Mouse (Mus musculus) ovary, postnatal 10 days (tissue): ENCODE results near the gene Tff1.

ENCODE experiments used
- DNase-seq: peaks from one replicate; pipeline ENCODE4 v3.0.0; 2022; ENCODE audit warnings: low spot score

Tff1 gene

DNA sequence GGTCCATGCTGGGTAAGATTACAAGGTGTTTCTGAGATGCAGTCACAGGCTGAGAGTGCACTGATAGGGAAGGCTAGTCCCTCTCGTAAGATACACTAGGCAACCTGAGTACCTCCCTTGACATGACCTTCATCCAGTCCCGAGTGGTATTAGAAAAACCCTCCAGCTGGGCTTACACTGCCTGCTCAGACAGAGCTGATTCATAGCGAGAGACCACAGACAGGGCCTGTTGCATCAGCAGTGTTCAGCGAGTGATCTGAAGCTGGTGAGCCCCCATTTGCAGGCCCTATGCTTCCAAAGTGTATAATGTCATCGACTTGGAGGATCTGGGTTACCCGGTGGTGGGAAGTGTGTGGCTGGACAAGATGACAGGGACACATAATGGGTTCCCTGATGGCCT, at the start of gene Tff1:
TSS of gene Tff1 (minus strand) at position 151 of the 400 bp plus-strand sequence.
- no peak for DNase-seq

DNA sequence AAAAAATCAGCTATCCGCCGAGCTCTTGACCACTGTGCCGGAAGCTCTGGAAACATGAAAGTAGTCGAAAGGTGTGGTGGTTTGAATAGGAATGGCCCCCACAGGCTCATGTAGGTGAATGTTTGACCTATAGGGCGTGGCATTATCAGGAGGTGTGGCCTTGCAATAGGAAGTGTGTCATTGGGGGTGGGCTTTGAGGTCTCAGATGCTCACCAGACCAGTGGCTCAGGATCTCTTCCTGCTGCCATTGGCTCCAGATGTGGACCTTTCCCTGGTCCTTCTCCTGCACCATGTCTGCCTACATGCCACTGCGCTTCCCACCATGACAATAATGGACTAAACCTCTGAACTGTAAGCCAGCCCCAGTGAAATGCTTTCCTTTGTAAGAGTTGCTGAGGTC, 46.8 kb upstream of the Tff1 start:
- DNase-seq: no peak

DNA sequence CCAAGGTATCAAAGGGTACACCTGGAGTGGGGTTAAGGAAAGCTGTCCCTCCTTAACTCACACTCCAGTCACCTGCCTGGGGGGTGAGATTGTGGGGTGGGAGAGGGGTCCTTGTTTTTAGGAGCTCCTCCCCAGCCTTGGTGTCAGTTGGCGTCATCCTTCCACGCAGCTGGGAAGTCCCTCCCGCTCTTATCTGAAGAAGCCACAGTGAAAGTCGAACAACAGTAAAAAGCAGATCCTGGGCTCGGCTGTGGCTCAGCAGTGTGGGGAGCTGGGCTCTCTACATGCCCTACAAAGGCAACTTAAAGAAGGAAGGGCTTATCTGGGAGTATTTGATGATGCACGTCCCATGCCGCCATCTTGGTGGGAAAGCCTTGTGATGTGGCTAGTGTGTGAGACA, 45.2 kb upstream of the Tff1 start:
- DNase-seq: no peak

DNA sequence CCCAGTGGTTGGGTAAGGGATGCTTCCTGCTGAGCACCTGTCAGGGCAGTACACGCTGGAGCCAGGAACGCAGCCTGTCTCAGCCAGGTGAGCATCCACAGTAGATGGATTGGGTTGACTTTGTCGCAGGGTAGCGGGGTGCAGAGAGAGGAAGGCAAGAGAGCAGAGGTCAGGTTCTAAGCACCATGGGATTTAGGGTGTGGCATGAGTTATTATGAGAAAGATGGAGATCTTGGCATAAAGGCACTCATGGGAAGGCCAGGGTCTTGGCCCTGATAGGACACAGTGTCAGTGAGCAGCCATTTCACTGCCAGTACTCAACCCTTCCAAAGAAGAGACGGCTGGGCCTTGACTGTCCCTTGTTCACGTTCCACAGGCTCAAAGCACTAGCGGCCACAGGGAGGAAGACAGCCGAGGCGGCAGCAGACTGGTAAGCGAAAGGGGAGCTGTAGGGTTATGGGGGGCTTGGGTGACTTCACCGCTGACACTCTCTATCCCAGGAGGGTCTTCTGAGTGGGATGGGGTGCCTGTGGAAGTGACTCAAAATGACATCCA, 44.4 kb upstream of the Tff1 start:
- no peak for DNase-seq

DNA sequence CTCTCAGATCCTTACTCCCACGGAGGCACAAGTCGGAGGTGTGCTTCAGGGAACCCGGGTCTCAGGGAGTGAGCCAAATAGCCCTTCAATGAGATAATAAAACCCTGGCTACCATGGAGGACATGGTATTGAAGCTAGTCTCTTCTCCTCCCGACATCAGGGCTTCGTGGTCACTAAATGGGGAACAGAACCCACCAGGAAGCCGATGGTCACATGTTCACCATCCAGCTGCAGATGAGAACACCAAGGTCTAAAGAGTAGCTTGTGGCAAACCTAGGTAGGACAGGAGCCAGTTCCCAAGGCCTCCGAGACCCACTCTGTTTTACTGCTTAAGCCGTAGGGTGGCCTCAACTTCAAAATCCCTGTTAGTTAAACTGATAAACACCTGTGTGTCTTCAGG, 43.6 kb upstream of the Tff1 start:
- no peak for DNase-seq

DNA sequence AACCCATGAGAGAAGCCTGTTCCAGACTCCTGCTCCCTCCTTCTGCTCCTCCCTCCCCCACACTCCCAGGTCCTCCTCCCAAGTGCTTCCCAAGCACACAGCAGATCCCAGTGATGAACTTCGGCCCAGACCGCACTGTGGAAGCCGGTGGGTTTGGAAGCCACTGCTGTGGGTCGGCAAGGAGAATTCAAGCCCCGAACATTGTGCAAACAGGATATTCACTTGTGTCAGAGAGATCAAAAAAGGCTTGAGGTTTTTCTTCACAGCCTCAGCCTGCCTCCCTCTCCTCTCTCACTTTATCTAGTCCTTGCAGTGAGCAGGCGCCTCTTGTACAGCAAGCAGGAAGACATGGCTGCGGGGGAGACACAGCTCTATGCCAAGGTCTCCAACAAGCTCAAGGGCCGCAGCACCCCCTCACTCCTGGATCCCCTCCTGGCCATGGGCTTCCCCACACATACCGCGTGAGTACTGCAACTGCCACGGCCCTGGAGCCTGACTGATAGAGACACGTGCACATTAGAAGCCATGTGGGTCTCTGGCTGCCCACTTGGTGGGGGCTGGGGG, 42.8 kb upstream of the Tff1 start, which contains the start of gene Ubash3a:
TSS of gene Ubash3a (plus strand) at position 103 of the 564 bp plus-strand sequence.
- no peak for DNase-seq

DNA sequence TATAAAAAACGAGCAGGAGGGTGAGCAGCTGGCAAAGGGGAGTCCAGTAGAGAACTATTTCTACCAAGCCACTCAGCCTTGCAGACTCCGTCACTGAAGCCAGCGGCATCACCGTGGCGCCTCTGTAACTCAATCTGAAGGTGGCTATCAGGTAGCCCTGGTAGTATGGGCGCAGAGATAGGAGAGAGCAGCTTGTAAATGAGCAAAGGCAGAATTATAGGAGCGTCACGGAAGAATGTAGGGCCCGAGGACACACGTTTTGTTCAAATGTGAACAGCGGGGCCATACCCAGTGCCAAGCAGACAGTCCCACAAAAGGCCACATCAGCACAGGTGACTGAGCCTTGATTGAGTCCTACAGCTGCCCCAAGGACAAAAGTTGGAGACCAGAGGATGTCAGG, 33.8 kb upstream of the Tff1 start, which contains the start of gene Tmprss3:
TSS of gene Tmprss3 (minus strand) at position 101 of the 400 bp plus-strand sequence.
- no peak for DNase-seq

DNA sequence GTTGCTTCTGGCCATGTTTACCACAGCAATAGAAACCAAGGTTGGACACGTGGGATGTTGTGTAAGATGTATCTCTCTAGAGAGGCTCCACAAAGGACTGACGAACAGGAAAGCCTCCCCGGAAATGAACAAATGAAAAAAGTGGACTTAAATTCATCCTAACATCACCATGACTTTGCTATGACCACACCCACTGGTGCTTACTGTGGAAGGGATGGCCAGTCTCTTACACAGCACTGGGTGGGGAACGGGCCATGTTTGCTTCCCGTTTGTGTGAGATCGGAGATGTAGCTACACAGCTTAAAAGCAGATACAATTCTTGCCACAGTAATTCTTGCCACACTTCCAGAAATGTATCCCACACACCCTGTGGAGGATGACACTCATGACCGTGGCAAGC, 31.2 kb upstream of the Tff1 start:
- DNase-seq: no peak

DNA sequence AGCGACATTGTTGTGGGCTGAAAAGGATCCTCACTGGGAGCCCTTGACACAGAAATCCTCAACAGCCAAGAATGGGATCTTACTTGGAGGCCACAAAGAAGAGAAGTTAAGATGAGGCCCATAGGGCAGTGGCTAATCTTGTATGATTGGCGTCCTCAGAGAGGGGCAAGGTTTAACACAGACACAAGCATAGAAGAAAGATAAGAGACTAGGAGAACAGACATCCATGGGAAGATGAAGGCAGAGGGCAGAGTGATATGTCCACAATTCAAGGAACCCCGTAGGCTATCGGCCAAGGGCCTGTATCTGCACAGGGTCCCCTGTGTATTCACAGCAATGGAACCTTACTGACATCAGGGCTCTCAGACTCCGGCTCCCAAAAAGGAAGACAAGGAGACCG, 30.1 kb upstream of the Tff1 start:
- DNase-seq: no peak

DNA sequence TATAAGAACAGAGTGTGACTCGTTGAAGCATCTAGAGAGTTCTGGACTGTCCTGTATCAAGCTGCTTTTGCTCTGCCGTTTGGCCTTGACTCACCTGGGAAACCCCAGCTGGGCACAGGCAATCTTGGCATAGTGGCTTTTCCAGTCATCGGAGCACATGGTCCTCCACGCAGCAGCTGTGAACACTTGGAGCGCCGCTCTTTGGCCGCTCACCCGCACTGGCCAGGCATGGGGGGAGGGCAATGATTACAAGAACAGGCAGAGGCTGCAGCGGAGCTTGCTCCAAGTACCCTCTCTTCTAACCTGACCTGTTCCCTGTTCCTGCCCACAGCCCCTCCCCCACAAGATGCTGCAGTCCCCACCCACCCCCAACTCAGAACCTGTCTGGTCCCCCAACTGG, 28.3 kb upstream of the Tff1 start:
- DNase-seq: no peak

DNA sequence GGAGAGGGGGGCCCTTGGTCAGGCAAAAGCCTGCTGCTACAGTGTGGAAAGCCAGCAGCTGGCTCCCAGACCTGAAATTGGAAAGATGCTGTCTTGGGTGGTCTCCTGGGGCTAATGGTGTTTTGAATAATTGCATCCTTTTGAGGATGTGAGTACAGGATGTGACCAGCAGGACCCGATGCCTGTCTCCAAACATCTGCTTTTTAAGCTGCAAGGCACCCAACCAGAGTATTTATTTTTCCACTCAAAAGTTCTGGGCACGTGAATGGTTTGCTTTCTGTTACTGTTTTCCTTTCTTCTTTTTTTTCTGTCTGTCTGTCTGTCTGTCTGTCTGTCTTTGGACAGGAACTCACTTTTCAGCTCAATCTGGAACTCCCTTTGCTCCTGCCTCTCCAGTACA, 27.6 kb upstream of the Tff1 start:
- DNase-seq: no peak

DNA sequence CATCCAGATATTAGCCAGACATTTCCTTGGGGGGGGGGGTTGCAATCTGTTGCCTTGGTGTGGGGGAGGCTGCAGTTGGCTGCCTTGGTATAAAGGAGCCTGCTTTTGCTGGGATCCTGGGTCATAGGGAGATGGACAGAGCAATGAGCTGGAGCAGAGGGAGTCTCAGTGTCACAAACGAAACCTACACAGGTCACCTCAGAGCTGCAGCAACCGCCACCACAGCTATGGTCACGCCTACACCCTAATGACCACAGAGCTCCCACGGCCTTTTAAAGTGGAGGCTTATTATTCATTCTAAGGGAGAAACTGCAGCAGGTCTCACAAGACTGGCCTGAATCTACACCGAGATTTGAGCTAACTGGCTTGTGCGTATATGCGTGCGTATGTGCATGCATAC, 26.7 kb upstream of the Tff1 start:
- DNase-seq: no peak

DNA sequence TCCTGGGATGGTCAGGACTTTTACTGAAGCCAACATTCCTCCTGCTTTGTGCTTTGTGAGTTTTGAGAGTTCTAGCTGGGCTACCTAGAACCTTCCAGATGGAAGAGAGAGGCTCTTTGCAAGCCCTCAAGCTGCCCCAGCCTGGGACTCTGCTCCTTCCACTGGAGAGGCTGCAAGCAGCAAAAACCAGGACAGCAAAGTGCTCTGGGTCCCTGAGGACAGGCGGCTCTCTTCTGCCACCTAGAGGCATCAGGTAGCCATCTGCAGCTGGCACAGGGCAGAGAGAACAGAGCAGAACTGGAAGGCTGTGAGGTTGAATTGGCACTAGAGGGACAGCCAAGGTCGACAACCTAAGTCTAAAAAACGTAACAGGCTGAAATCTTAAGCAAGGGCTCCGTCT, 22.3 kb upstream of the Tff1 start:
- peak; percentile 29 for DNase-seq

DNA sequence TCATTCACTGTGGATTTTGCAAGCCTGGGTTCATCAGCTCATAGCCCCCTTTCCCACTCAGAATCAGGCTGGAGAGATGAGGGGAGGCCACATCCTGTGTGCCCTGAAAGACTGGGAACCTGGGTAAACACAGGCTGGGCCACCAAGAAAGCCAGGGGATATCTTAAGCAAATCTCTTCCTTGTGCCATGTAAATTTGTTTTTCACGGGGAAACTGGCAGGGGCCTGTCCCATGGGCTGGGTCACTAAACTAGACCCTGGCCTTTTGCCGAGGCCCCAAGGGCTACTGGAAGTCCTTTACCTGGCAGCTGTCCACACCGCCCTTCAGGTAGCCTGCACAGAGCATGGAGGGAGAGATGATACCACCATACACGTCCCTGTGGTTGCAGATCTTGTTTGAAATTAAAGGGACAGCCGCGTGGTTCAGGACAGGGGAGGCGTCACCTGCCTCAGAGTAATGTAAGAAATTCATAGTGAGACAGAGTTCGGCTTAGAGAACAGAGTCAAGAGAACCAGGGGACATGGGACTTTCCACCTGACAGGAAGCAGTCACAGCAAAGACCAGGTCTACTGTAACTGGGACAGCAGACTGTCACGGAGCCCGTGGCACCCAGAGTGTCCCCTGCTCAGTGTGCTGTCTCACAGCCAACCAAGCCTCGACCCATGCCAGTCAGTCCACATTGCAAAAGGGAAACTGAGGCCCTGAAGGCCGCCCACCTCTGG, 19.4 kb upstream of the Tff1 start:
- no peak for DNase-seq

DNA sequence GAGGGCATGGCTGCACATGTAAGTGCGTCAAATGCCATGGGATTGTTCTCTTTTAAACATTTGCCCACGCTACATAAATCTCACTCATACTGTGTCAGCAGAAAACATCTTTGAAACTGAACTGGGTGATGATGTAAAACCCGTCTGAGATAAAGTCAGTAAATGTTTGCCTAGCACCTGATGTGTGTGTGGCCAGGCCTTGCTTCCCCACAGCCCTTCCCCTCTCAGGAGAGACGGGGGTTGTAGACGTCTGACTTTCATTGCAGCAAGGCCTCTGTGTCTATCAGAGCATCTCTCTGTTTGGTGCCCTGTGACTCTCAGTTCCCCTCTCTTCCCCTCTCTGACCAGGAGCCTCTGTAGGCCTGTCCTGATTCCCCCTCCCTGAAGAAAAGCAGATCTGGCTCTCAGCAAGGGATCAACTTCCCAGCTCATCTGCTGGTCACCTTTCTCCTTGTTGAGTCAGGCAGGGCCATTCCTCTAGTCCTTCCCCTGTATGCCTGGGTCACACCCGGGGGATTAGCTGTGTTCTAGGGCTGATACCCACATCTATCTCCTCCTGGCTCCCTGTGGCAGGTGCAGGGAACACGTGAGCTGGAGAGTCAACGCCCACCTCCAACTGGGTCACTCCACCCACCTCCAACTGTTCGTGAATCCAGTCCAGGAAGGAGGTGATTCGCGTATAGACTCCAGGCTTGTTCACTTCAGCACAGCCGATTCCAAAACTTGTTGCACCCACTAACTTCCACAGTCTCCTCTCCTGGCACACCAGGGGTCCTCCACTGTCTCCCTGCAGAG, 18.3 kb upstream of the Tff1 start:
- DNase-seq: no peak

DNA sequence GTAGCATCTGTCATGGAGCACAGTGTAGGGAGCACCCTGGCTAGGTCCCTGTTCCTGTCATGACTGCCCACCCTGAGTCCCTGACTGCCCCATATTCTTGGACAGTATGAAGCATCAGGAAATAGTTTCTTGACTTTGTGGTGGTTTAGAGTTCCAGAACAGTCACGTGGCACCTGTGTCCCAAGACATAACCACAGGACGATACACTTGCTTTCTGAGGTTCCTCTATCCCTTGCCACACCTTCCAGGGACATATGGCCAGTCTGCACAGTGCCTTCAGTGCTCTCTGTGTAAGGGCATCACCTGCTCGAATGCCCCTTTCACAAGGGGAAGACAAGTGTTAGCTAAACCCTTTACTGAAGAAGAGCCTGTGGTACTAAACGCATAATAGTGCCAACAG, 16.4 kb upstream of the Tff1 start:
- no peak for DNase-seq

DNA sequence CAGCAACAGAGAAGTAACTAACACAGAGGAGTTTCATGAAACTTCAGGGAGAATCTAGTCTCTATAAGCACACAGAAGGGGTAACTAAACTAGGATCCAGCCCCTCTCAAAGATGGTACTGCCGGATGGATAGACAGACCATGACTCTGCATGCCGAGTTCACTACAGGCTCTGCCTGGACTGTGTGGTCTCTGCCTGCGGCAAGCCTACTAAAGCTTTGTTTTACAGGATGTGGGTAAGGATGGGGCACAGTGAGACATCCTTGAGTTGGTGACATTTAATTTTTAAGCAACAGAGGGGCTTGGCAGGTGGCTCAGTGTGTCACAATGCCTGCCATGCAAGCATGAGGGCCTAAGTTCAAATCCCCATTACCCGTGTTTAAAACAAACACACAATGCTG, 11.2 kb upstream of the Tff1 start:
- DNase-seq: no peak

DNA sequence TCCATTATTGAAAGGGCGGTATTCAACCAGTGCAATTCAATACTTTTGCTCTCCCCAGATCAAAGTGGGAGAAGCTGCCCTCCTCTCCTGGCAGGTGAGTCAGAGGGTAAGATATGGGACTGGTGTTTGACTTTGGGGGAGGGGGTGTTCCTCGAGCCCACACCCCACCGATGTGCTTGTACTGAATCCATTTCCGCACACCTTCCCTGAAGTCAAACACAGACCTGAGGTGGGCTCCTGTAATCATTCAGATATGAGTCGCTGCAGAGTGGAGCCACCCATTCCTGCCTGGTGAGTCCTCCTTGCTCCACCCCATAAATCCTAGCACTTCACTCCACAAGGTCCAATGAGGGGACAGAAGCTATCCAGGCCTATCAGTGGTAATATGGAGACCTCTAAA, 4.7 kb upstream of the Tff1 start:
- DNase-seq: no peak

DNA sequence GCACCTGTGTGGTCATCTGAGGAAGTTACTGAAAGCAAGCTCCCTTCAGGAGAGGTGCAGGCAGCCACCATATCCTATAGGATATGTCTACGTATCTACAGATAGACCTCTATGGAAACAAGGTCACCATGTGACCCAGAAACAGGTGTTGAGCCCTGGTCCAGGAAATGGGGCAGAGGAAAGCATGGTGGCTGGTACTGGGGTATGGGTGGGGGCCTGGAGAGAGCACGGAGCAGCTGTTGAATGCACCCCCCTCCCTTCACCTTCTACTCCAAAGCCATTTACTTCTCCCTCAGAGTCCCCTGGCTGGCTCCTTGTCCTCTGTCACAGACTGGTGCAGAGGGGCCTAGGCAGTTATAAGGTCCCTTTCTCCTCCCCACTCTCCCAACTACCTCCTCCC, 1.3 kb downstream of the Tff1 start:
- DNase-seq: no peak

DNA sequence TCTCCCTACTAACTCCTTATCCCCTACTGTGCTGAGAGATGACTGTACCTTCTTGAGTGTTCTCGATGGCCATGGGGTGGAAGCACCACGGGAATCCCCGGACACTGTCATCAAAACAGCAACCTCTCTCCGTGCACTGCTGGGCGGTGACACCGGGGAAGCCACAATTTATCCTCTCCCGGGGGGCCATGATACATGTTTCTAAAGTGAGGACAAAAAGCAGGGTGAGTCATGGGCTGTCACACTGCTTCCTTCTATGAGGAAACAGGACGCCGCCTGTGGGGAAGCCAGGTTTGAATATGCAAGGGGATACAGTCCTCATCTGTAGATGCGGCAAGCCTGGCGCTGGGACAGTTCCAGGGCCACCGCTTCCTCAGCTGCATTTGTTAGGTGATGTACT, 2.5 kb downstream of the Tff1 start:
- DNase-seq: no peak

DNA sequence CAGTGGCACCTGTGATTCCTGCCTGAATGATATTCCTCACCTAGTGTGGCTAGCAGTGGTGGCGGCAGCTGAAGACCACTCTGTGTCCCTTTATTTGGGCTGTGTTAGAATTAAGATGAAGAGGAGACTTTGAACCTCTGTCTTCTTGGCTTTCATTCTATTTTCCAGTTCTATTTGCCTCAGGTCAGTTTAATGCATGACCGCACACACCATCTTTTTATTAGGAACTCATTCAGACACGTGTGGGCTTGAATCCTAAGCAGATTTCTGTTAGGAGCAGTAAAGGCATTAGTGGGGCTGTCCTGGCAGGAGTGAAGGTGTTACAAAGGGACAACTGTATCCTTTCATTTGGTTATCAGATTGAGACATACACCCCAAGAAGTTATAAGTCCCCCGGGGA, 4.8 kb downstream of the Tff1 start:
- DNase-seq: no peak

DNA sequence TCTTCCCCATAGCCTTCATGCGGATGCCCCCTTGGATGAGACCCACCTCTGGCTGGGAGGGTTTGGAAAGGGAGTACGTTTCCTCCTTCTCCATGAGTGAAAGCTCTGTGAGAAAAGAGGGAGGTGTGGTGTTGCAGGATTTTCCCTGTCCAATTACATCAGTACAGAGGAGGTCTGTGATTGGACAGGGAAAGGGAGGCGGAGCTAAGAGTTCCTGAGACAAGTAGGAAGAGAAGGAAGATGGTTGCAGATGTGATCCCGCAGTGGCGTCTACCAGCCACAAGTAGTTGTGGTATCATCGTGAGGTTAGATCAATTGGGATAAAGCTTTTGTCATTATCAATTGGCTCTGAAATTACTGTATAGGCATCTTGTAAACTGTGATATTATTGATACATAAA, 7.2 kb downstream of the Tff1 start:
- DNase-seq: no peak

DNA sequence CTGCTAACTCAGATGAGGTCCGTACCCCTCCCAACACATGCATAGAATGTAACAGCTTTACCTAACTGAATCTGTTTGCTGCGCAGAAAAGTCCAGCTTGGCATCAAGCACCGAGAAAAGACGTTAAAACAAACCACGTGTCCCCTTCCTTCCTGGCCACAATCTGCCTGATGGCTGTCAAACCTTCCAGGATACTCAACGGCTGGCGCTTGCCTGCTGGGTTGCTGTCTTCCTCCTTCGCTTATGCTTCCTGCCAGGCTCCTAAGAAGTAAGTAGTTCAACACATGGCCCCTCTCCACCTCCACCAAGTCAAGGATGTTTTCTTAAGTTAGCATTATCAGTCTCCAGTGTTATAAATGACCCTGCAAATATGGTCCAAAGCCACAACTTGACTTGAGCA, 11.3 kb downstream of the Tff1 start:
- no peak for DNase-seq
